Mouse (Mus musculus) limb, embryonic 10.5 days (tissue): ENCODE results near the gene Gm20708. TPM values are rescaled to one million over a fixed set of nuclear protein-coding genes. Genes with fewer than 3 reads are reported as not detected.
A peak's percentile ranks its signal among the peaks of the same experiment; 100 is the strongest.

Experiments used
- DNase-seq: peaks from one replicate; pipeline ENCODE4 v3.0.0-alpha.2; 2017; ENCODE audit warnings: low spot score
- H3K27ac ChIP-seq: fragments of 300-500 bp; sonication (generic); 2 replicates; pipeline ENCODE4 v1.5.1; 2016; ENCODE audit warnings: mild to moderate bottlenecking
- H3K27me3 ChIP-seq: fragments of 300-500 bp; sonication (generic); 2 replicates; pipeline ENCODE4 v1.6.1; 2016; ENCODE audit warnings: low read depth, mild to moderate bottlenecking; ENCODE audit not compliant: poor library complexity, severe bottlenecking
- H3K36me3 ChIP-seq: fragments of 300-500 bp; sonication (generic); 2 replicates; pipeline ENCODE4 v1.6.1; 2016; ENCODE audit warnings: mild to moderate bottlenecking, moderate library complexity
- H3K4me1 ChIP-seq: fragments of 300-500 bp; sonication (generic); 2 replicates; pipeline ENCODE4 v1.6.1; 2016
- H3K4me3 ChIP-seq: fragments of 300-500 bp; sonication (generic); 2 replicates; pipeline ENCODE4 v1.5.1; 2016; ENCODE audit warnings: mild to moderate bottlenecking, moderate library complexity
- H3K9me3 ChIP-seq: fragments of 300-500 bp; sonication (generic); replicated peaks from 2 replicates; pipeline ENCODE4 v1.6.1; 2016; ENCODE audit warnings: mild to moderate bottlenecking
- WGBS: fragments of 180-500 bp; shearing (Covaris S2); methylation state at CpG from one replicate; pipeline ENCODE4 v1.1.7; 2016; 5-methylcytosine and 5-hydroxymethylcytosine counted together
- polyA plus RNA-seq: library from polyadenylated mRNA; unstranded; fragments of >200 nt; fragmentation: Nextera tagmentation; extraction: Ambion mirVana; gene quantifications from 2 replicates; pipeline ENCODE4 v1.2.1, GENCODE M21; 2016

Gene Gm20708
- polyA plus RNA-seq, 1 experiment from 2014 or later = 0.23 TPM

DNA sequence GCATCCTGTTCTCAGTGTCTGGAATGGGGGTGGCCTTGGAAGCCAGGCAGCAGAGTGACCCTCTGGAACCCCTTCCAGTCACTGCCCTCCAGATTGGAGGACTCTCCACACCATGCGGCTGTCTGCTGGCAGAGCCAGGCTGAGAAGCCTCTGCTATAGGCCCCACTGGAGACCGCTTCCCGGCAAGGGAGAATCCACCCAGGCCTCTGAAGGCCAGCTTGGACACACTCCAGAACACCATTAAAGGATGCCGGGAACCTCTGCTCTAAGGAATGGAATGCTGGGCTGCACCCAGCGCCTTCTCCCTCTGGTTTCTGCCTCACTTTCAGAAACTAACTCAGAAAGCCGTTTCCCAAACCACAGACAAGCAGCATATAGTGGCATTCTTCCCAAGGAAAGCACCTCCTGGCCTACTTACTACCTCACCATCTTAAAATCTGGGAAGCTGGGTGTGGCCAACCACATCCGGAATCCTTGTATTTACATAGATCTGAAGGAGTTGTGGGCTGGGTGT is 13.3 kb downstream of the Gm20708 start:
- Histone ChIP-seq H3K27ac (no peak overlapping the region), H3K27me3 (no peaks in the 10 kb centered on the region), H3K36me3 (peaks cover 66% of the 10 kb centered on the region), H3K4me3 (no peak overlapping the region), H3K9me3 (no peaks in the 10 kb centered on the region), H3K4me1 (peaks cover 65% of the 10 kb centered on the region)
- 89% methylated on average over 7 of the region's 7 CpGs for WGBS
- DNase-seq = no peak

DNA sequence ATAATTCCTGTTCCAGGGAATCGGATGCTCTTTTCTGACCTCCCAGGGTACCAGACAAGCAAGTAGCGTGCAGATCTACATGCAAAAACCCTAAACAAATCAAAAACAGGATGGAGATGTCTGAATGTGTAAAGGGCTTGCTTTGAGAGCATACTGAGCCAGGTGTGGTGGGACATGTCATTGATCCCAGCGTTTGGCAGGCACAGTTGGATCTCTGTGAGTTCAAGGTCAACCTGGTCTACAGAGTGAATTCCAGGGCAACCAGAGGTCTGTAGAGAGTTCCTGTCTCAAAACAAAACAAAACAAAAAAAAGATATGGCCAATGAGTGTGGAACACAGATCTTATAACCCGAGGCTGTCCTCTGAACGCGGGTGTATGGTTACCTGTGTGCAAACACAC is 13.9 kb downstream of the Gm20708 start:
- Histone ChIP-seq H3K27ac (no peak overlapping the region), H3K27me3 (no peaks in the 10 kb centered on the region), H3K9me3 (no peaks in the 10 kb centered on the region), H3K4me3 (no peak overlapping the region), H3K36me3 (peaks cover 60% of the 10 kb centered on the region), H3K4me1 (peaks cover 70% of the 10 kb centered on the region)
- no peak for DNase-seq
- 92% methylated on average over 6 of the region's 6 CpGs for WGBS

GRCm38 (mm10) chr11:117824060-117824969 is 14.8 kb downstream of the Gm20708 start:
- H3K4me1 ChIP-seq = peaks cover 71% of the 10 kb centered on the region
- peaks cover 51% of the 10 kb centered on the region for H3K36me3 ChIP-seq
- DNase-seq = peak; percentile 89
- WGBS = 35% methylated on average over 23 of the region's 23 CpGs
- H3K4me3 ChIP-seq = peak overlapping the region; percentile 77
- H3K27ac ChIP-seq = peak overlapping the region; percentile 96
- H3K27me3 ChIP-seq = no peaks in the 10 kb centered on the region
- no peaks in the 10 kb centered on the region for H3K9me3 ChIP-seq

GRCm38 (mm10) chr11:117825333-117826101 is 16.0 kb downstream of the Gm20708 start, which contains the start of the genes Afmid and Tk1:
Gene Afmid (plus strand): TSS chr11:117825924.
Gene Tk1 (minus strand): TSS chr11:117826092.
- under 1% methylated on average over 34 of the region's 34 CpGs for WGBS
- H3K4me1 ChIP-seq = peaks cover 63% of the 10 kb centered on the region
- peaks cover 39% of the 10 kb centered on the region for H3K36me3 ChIP-seq
- peak within 1 kb of the TSS; percentile 77 for H3K4me3 ChIP-seq
- DNase-seq = peak; percentile 90
- H3K9me3 ChIP-seq = no peaks in the 10 kb centered on the region
- no peaks in the 10 kb centered on the region for H3K27me3 ChIP-seq
- peak within 1 kb of the TSS; percentile 96 for H3K27ac ChIP-seq

DNA sequence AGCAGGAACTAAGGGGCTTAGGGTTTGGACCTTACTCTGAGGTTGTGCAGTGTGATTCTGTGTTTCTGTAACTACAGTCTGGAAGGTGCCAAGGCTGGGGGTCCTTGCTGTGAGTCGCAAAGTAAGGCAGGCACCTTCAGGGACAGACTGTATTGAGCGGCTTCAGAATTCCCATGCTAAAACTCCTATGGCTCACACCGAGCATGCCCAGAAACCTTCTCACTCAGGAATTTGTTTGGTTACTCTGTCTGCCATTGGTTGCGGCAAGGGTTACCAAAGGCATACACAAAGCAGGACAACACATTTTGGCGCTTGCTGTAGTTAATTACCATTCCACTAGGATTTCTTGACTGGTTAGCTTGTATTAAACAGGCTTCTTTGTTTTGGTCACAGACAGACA is 16.7 kb downstream of the Gm20708 start:
- WGBS = 18% methylated on average over 5 of the region's 5 CpGs
- Histone ChIP-seq H3K27ac (peak overlapping the region; percentile 96), H3K4me1 (peaks cover 63% of the 10 kb centered on the region), H3K27me3 (no peaks in the 10 kb centered on the region), H3K36me3 (peaks cover 32% of the 10 kb centered on the region), H3K9me3 (no peaks in the 10 kb centered on the region), H3K4me3 (peak overlapping the region; percentile 77)
- DNase-seq = no peak

DNA sequence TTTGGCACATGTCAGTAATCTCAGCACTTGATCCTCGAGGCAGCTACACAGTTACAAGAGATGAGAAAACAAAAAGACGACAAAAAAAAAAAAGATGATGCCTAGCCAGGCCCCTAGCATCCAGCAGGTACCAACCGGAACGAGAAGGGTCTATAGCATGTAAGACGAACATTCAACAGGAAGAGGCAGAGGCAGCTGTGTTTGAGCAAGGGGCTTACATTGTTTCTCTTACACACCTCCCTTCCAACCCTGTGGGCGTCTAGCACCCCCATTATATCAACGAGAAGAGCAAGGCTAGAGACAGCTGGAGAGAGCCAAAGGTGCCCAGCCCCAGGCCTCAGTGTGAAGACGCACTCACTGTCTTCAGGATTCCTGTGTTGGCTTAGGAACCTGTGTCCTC is 17.4 kb downstream of the Gm20708 start:
- peaks cover 25% of the 10 kb centered on the region for H3K36me3 ChIP-seq
- DNase-seq = no peak
- WGBS = 75% methylated on average over 8 of the region's 8 CpGs
- H3K27me3 ChIP-seq = no peaks in the 10 kb centered on the region
- no peak overlapping the region for H3K4me3 ChIP-seq
- H3K27ac ChIP-seq = peak overlapping the region; percentile 96
- no peaks in the 10 kb centered on the region for H3K9me3 ChIP-seq
- peaks cover 62% of the 10 kb centered on the region for H3K4me1 ChIP-seq

GRCm38 (mm10) chr11:117827386-117827785 is 17.9 kb downstream of the Gm20708 start:
- no peak for DNase-seq
- H3K4me3 ChIP-seq = no peak overlapping the region
- no peaks in the 10 kb centered on the region for H3K27me3 ChIP-seq
- peaks cover 20% of the 10 kb centered on the region for H3K36me3 ChIP-seq
- 43% methylated on average over 3 of the region's 3 CpGs for WGBS
- no peaks in the 10 kb centered on the region for H3K9me3 ChIP-seq
- H3K27ac ChIP-seq = peak overlapping the region; percentile 96; the same call in 1 of the 2 replicates
- H3K4me1 ChIP-seq = peaks cover 65% of the 10 kb centered on the region

GRCm38 (mm10) chr11:117828149-117828887 is 18.9 kb downstream of the Gm20708 start:
- Histone ChIP-seq H3K4me3 (no peak overlapping the region), H3K27ac (0 out of 2 replicates have a peak overlapping the region, but pooled peaks have one; percentile 22), H3K36me3 (peaks cover 11% of the 10 kb centered on the region), H3K9me3 (no peaks in the 10 kb centered on the region), H3K4me1 (peaks cover 60% of the 10 kb centered on the region), H3K27me3 (no peaks in the 10 kb centered on the region)
- DNase-seq = no peak
- 88% methylated on average over 18 of the region's 18 CpGs for WGBS

GRCm38 (mm10) chr11:117828888-117829604 is 19.6 kb downstream of the Gm20708 start:
- Histone ChIP-seq H3K36me3 (peaks cover 3% of the 10 kb centered on the region), H3K27ac (no peak overlapping the region), H3K4me1 (peaks cover 56% of the 10 kb centered on the region), H3K9me3 (no peaks in the 10 kb centered on the region), H3K27me3 (no peaks in the 10 kb centered on the region), H3K4me3 (no peak overlapping the region)
- no peak for DNase-seq
- WGBS = 65% methylated on average over 9 of the region's 9 CpGs

GRCm38 (mm10) chr11:117829671-117830215 is 20.3 kb downstream of the Gm20708 start:
- H3K9me3 ChIP-seq = no peaks in the 10 kb centered on the region
- no peaks in the 10 kb centered on the region for H3K27me3 ChIP-seq
- H3K4me1 ChIP-seq = peaks cover 50% of the 10 kb centered on the region
- no peak overlapping the region for H3K4me3 ChIP-seq
- DNase-seq = no peak
- H3K36me3 ChIP-seq = no peaks in the 10 kb centered on the region
- 92% methylated on average over 2 of the region's 2 CpGs for WGBS
- no peak overlapping the region for H3K27ac ChIP-seq

DNA sequence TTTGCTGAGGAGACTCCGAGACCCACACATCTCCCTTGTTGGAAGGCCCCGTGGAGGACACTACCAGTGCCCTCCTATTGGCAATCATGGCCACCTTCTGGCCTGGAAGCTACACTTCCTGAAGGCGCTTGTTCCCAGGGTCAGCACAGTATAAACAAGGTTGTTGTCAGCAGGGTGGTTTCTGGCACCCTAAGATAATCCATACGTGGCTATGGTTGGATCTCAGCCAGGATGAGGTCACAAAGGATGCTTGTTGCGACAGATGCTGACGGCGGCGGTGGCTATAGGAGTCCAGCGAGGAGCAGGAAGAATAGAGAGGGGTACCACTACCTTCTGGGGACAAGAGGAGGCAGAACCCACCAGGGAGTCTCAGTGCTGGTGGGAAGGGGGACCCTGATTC is 20.9 kb downstream of the Gm20708 start:
- H3K27me3 ChIP-seq = no peaks in the 10 kb centered on the region
- H3K4me1 ChIP-seq = peaks cover 47% of the 10 kb centered on the region
- WGBS = 84% methylated on average over 9 of the region's 9 CpGs
- no peak overlapping the region for H3K4me3 ChIP-seq
- 0 out of 2 replicates have a peak overlapping the region, but pooled peaks have one; percentile 3 for H3K27ac ChIP-seq
- H3K9me3 ChIP-seq = no peaks in the 10 kb centered on the region
- no peaks in the 10 kb centered on the region for H3K36me3 ChIP-seq
- DNase-seq = no peak
